Mouse (Mus musculus): ENCODE data around the gene Mvk.

DNA sequence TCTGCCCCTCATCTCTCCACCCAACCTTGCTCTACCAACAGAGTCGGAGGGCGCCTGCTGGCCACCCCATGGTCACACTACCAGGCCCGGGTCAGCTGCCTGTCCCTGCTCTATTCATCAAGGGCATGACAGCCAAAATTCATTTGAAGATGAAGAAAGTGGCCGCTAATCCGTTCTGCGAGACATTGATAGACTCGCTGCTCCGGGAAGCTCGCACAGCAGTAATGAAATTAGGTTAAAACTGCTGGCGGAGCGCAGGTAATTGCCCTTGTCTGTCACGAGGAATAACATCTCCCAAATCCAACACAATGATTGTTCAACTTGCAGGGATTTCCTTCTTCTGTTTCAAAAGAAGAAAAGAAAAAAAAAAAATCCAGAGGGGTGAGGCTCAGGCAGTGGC lies 34.2 kb downstream of the Mvk start:
- TF ChIP-seq CTCF (IDR thresholded peaks at IDR 0.05; ENCODE audit: borderline replicate concordance, insufficient read depth, low read length) (no peak), POLR2A (IDR thresholded peaks at IDR 0.05; ENCODE audit: low read depth, low read length) (no peak)
